Mouse (Mus musculus) liver, embryonic 11.5 days (tissue): Measurements from ENCODE around the gene Med12. TPM values are rescaled to one million over a fixed set of nuclear protein-coding genes. Genes with fewer than 3 reads are reported as not detected.

Experiments
- ATAC-seq: fragments of 200-750 bp; cut with Nextera tagmentation; replicated peaks from 2 replicates; pipeline ENCODE4 v1.8.0; 2017; ENCODE audit warnings: moderate number of reproducible peaks, mild to moderate bottlenecking, moderate TSS enrichment, moderate library complexity; ENCODE audit not compliant: low FRiP score
- DNase-seq: peaks from one replicate; pipeline ENCODE4 v3.0.0-alpha.2; 2017; ENCODE audit warnings: low spot score
- H3K27ac ChIP-seq: fragments of 300-500 bp; sonication (generic); 2 replicates; pipeline ENCODE4 v1.5.1; 2014; ENCODE audit warnings: mild to moderate bottlenecking, low read depth, low read length, control low read depth
- H3K27me3 ChIP-seq: fragments of 300-500 bp; sonication (generic); replicated peaks from 2 replicates; pipeline ENCODE4 v1.6.1; 2014; ENCODE audit warnings: low read length, mixed read lengths; ENCODE audit not compliant: control insufficient read depth, insufficient read depth
- H3K36me3 ChIP-seq: fragments of 300-500 bp; sonication (generic); 2 replicates; pipeline ENCODE4 v1.6.1; 2014; ENCODE audit warnings: mild to moderate bottlenecking, low read length, moderate library complexity, mixed read lengths; ENCODE audit not compliant: control insufficient read depth, insufficient read depth
- H3K4me1 ChIP-seq: fragments of 300-500 bp; sonication (generic); replicated peaks from 2 replicates; pipeline ENCODE4 v1.6.1; 2014; ENCODE audit warnings: low read length, mixed read lengths; ENCODE audit not compliant: control insufficient read depth, insufficient read depth
- H3K4me2 ChIP-seq: fragments of 300-500 bp; sonication (generic); 2 replicates; pipeline ENCODE4 v1.6.1; 2014; ENCODE audit warnings: mild to moderate bottlenecking, control low read depth, moderate library complexity
- H3K4me3 ChIP-seq: fragments of 300-500 bp; sonication (generic); 2 replicates; pipeline ENCODE4 v1.5.1; 2014; ENCODE audit warnings: low read depth, low read length, control low read depth
- H3K9ac ChIP-seq: fragments of 300-500 bp; sonication (generic); 2 replicates; pipeline ENCODE4 v1.6.1; 2014; ENCODE audit warnings: low read depth, low read length, control low read depth
- H3K9me3 ChIP-seq: fragments of 300-500 bp; sonication (generic); 2 replicates; pipeline ENCODE4 v1.6.1; 2016; ENCODE audit warnings: low read length, inconsistent platforms, mixed read lengths; ENCODE audit not compliant: control insufficient read depth
- WGBS: fragments of 180-500 bp; shearing (Covaris S2); extraction: QIAGEN DNeasy Blood & Tissue Kit; methylation state at CpG from one replicate; pipeline ENCODE4 v1.1.7; 2014; 5-methylcytosine and 5-hydroxymethylcytosine counted together
- polyA plus RNA-seq: library from polyadenylated mRNA; unstranded; fragments of >200 nt; fragmentation: Nextera tagmentation; extraction: Ambion mirVana; gene quantifications from 2 replicates; pipeline ENCODE4 v1.2.1, GENCODE M21; 2014

The Med12 gene
- polyA plus RNA-seq, 1 experiment from 2014 or later, result 36.5 TPM

DNA sequence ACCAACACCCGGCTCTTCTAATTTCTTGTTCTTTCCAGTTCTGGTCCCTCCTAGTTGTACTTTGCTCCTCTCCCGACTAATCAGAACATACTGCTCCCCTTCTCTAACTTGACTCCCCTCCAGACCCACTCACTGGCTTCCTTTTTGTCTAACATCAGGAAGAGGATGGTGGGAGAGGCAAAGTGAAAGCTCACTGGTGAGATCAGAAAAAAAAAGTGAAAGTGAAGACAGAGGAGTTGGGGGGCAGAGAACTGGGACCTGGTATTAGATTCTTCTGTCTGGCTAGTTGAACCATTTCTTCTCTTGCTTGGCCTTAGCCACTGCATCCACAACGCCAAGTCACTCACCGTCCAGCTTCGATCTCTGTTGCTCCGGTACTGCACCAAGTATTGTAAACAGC is 7.2 kb upstream of the Med12 start:
- WGBS, result 84% methylated on average over 6 of the region's 6 CpGs
- no peak overlapping the region for H3K4me2 ChIP-seq
- no peak overlapping the region for H3K27ac ChIP-seq
- H3K9ac ChIP-seq, result no peak overlapping the region
- H3K4me3 ChIP-seq, result no peak overlapping the region
- no peaks in the 10 kb centered on the region for H3K9me3 ChIP-seq
- no peaks in the 10 kb centered on the region for H3K36me3 ChIP-seq
- DNase-seq (no peak), ATAC-seq (no peak)
- H3K27me3 ChIP-seq, result no peaks in the 10 kb centered on the region; the same call in 1 of the 2 replicates
- no peaks in the 10 kb centered on the region; the same call in 1 of the 2 replicates for H3K4me1 ChIP-seq

DNA sequence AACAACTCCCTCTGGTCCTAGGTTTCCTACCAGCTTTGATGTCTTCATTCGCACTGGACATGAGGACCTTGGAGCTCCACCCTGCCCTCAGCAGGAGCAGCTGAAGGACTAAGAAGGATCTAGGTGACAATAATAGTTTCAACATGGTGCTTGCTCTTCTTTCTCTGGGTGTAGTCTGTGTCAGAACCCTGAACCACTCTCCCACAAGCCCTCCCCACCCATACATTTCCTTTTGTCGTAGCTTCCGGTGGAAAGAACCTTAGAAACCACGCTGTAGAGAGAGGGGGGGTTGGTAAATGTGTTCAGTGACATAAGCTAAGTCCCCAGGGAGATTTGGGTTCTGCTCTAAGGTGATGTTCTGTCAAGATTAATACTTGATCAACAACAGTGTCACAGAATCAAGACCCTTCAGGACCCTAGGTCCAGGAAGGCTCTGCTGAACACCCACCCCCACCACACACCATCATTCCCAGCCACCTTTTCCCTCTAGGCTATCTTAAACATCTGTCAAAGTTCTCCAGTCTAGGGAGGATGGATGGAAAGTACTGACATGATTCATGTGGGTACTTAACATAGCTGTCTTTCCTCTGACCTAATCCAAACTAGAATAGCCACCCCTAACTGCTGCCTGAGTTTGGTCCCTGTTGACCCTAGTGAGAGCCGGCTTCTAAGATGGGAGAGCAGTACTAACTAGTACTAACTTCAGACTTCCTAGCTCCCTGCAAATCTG is 5.6 kb upstream of the Med12 start, which contains the start of gene Il2rg:
Gene Il2rg, minus strand, starts transcription at position 231 of the 730 bp plus-strand sequence.
- no peak for DNase-seq
- 0 out of 2 replicates have a peak within 1 kb of the TSS, but pooled peaks have one; percentile 22 for H3K9ac ChIP-seq
- H3K36me3 ChIP-seq, result no peaks in the 10 kb centered on the region
- WGBS, result 38% methylated on average over 5 of the region's 5 CpGs
- no peaks in the 10 kb centered on the region for H3K9me3 ChIP-seq
- no peaks in the 10 kb centered on the region; the same call in none of the 2 replicates for H3K27me3 ChIP-seq
- H3K4me1 ChIP-seq, result no peaks in the 10 kb centered on the region; the same call in 1 of the 2 replicates
- peak within 1 kb of the TSS; percentile 46 for H3K4me2 ChIP-seq
- H3K27ac ChIP-seq, result no peak within 1 kb of the TSS
- peak within 1 kb of the TSS; percentile 28; the same call in 1 of the 2 replicates for H3K4me3 ChIP-seq
- peak; percentile 54; the same call in 1 of the 2 replicates for ATAC-seq

DNA sequence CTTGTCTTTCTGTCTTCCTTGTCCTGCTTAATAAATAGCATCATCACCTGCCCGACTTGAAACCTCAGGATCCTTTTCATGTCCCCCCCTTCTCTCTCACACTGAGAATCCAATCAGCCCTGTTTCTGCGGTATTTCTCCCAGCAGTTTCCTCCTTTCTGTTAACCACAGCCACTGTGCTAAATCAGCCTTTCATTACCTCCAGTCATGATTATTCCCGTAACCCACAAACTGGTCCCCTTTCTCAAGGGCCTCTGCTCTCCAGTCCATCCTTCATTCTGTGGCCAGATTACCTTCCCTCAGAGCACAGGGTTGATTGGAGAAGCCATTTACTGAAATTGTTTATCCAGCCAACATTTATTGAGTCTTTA is 5.1 kb upstream of the Med12 start, which contains the start of gene Gm20489:
Gene Gm20489, minus strand, starts transcription at position 269 of the 370 bp plus-strand sequence.
- H3K4me1 ChIP-seq, result no peaks in the 10 kb centered on the region; the same call in 1 of the 2 replicates
- 0 out of 2 replicates have a peak within 1 kb of the TSS, but pooled peaks have one; percentile 22 for H3K9ac ChIP-seq
- no peak for DNase-seq
- no peaks in the 10 kb centered on the region for H3K9me3 ChIP-seq
- H3K27me3 ChIP-seq, result no peaks in the 10 kb centered on the region; the same call in none of the 2 replicates
- no peak within 1 kb of the TSS for H3K27ac ChIP-seq
- H3K4me3 ChIP-seq, result peak within 1 kb of the TSS; percentile 28; the same call in 1 of the 2 replicates
- peak within 1 kb of the TSS; percentile 46 for H3K4me2 ChIP-seq
- no peaks in the 10 kb centered on the region for H3K36me3 ChIP-seq
- WGBS, result 37% methylated on average over 3 of the region's 3 CpGs
- no peak for ATAC-seq

DNA sequence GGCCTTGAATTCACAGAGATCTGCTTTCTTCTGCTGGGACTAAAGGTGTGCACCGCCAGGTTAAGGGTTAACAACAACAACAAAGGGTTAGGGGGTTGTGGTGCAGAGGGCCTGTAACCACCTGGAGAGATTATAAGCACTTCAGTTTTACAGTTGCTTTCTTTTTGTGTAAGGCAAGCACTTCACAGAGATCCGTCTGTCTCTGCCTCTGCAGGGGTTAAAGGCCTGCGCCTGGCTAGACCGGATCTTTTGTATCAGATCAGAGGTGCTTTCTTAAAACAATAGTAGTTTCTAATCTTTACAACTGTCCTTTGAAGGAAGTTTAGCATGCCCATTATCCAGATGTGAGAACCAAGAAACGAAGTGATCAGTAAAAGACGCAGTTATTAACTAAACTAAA is 420 bp upstream of the Med12 start:
- H3K9me3 ChIP-seq, result no peaks in the 10 kb centered on the region
- H3K4me2 ChIP-seq, result peak overlapping the region; percentile 61
- peak overlapping the region; percentile 64 for H3K4me3 ChIP-seq
- H3K36me3 ChIP-seq, result peaks cover 2% of the 10 kb centered on the region; the same call in 1 of the 2 replicates
- WGBS, result 25% methylated on average over 6 of the region's 6 CpGs
- no peak for DNase-seq
- 0 out of 2 replicates have a peak overlapping the region, but pooled peaks have one; percentile 75 for H3K27ac ChIP-seq
- H3K27me3 ChIP-seq, result no peaks in the 10 kb centered on the region; the same call in none of the 2 replicates
- 0 out of 2 replicates have a peak, but pooled peaks have one; percentile 9 for ATAC-seq
- no peaks in the 10 kb centered on the region for H3K4me1 ChIP-seq
- H3K9ac ChIP-seq, result peak overlapping the region; percentile 59; the same call in 1 of the 2 replicates

DNA sequence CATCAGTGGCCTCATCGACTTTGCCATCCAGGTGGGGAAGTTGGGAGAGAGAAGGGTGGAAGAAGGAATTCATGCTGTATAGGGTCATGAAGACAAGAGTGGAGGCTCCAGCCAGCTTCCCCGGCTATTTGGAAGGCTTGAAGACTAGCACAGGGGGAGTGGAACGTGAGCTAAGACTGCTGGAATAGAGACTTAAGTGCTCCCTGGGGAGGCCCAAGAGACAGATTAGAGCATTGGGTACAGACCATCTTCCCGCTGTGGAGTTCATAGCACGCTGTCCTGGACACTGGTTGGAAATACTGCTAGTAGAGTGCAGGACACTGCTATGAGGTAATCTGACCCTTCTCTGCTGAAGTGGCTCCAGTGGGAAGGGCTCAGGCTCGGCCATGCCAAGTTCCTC is 9.0 kb downstream of the Med12 start:
- Histone ChIP-seq H3K4me1 (peaks cover 2% of the 10 kb centered on the region; the same call in 1 of the 2 replicates), H3K9ac (no peak overlapping the region), H3K4me2 (no peak overlapping the region), H3K4me3 (no peak overlapping the region), H3K27ac (no peak overlapping the region), H3K9me3 (no peaks in the 10 kb centered on the region), H3K36me3 (peaks cover 19% of the 10 kb centered on the region; the same call in 1 of the 2 replicates), H3K27me3 (peaks cover 3% of the 10 kb centered on the region)
- WGBS, result 86% methylated on average over 6 of the region's 6 CpGs
- DNase-seq, result no peak
- no peak for ATAC-seq

DNA sequence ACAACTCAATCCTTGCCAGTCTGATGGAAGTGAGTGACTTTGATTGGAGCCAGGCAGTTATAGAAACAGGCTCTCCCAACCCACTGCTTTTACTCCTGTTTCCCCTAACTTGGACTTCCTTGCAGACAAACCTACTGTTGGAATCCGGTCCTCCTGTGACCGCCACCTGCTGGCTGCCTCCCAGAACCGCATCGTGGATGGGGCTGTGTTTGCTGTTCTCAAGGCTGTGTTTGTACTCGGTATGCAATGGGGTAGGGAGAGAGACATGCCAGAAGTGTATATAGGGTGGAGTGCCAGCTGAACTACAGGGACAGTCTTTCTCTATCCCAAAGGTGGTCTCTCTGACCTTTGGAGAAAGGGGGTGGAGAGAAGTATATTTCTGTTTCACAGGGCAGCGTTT is 11.7 kb downstream of the Med12 start:
- peaks cover 3% of the 10 kb centered on the region for H3K27me3 ChIP-seq
- WGBS, result 39% methylated on average over 6 of the region's 6 CpGs
- peaks cover 8% of the 10 kb centered on the region; the same call in 1 of the 2 replicates for H3K4me1 ChIP-seq
- no peak overlapping the region for H3K9ac ChIP-seq
- DNase-seq, result no peak
- H3K4me3 ChIP-seq, result no peak overlapping the region
- H3K36me3 ChIP-seq, result peaks cover 24% of the 10 kb centered on the region; the same call in 1 of the 2 replicates
- no peak for ATAC-seq
- H3K27ac ChIP-seq, result no peak overlapping the region
- no peak overlapping the region for H3K4me2 ChIP-seq
- no peaks in the 10 kb centered on the region for H3K9me3 ChIP-seq

DNA sequence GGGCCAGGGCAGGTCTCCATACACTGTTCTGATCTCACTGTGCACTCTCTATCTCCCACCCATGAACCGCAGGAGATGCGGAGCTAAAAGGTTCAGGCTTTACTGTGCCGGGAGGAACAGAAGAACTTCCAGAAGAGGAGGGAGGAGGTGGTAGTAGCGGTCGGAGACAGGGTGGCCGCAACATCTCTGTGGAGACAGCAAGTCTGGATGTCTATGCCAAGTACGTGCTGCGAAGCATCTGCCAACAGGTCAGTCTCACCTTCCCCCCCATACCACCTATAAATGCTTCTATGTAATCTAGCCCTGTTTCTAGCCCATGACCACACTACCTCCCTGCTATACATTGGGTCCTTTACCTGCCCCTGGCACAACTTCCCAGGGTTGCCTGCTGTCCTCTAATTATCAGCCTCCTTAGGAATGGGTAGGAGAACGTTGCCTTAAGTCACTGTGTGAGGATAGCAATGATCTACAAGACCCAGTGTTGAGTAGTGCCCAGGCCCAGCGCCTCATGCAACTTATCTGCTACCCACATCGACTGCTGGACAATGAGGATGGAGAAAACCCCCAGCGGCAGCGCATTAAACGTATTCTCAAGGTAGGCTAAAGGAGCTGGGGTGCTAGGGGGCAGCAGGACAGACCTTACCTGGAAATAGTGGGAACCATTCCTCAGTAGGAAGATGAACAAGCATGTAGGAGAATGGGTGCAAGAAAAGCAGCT is 12.3 kb downstream of the Med12 start:
- ATAC-seq, result no peak
- no peak overlapping the region for H3K4me3 ChIP-seq
- no peak for DNase-seq
- no peak overlapping the region for H3K27ac ChIP-seq
- H3K9ac ChIP-seq, result no peak overlapping the region
- H3K4me1 ChIP-seq, result peaks cover 8% of the 10 kb centered on the region; the same call in 1 of the 2 replicates
- 87% methylated on average over 14 of the region's 14 CpGs for WGBS
- H3K4me2 ChIP-seq, result no peak overlapping the region
- H3K9me3 ChIP-seq, result no peaks in the 10 kb centered on the region
- peaks cover 3% of the 10 kb centered on the region for H3K27me3 ChIP-seq
- H3K36me3 ChIP-seq, result peaks cover 26% of the 10 kb centered on the region; the same call in 1 of the 2 replicates

DNA sequence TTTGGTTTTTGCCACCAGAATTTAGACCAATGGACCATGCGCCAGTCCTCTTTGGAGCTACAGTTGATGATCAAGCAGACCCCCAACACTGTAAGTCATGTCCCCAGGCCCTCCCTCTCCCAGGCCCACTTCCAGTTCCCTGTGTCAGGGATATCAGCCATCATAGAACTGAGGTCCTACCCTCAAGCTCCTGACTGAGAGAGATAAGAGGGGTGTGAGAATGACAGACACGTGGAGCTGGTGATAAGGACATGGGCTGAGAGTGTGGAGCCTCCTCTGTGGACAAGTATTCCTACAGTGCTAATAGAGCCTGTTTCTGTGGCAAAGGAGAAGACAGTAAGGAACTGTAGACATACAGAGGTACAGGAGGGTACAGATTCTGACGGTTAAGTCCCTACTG is 13.7 kb downstream of the Med12 start:
- H3K9me3 ChIP-seq, result no peaks in the 10 kb centered on the region
- H3K4me1 ChIP-seq, result peaks cover 8% of the 10 kb centered on the region; the same call in 1 of the 2 replicates
- peak overlapping the region; percentile 84 for H3K27ac ChIP-seq
- ATAC-seq (peak; percentile 97), DNase-seq (no peak)
- H3K27me3 ChIP-seq, result peaks cover 3% of the 10 kb centered on the region
- WGBS, result 60% methylated on average over 3 of the region's 3 CpGs
- H3K4me3 ChIP-seq, result no peak overlapping the region
- peak overlapping the region; percentile 37; the same call in 1 of the 2 replicates for H3K4me2 ChIP-seq
- H3K36me3 ChIP-seq, result peaks cover 31% of the 10 kb centered on the region
- H3K9ac ChIP-seq, result no peak overlapping the region
